Mouse (Mus musculus): ENCODE results near the gene Hoxc4. TPM values are rescaled to one million over a fixed set of nuclear protein-coding genes. Genes with fewer than 3 reads are reported as not detected.
A peak's percentile ranks its signal among the peaks of the same experiment; 100 is the strongest.

The Hoxc4 gene
- polyA plus RNA-seq, 1 experiment from 2014 or later: 0.45 TPM

DNA sequence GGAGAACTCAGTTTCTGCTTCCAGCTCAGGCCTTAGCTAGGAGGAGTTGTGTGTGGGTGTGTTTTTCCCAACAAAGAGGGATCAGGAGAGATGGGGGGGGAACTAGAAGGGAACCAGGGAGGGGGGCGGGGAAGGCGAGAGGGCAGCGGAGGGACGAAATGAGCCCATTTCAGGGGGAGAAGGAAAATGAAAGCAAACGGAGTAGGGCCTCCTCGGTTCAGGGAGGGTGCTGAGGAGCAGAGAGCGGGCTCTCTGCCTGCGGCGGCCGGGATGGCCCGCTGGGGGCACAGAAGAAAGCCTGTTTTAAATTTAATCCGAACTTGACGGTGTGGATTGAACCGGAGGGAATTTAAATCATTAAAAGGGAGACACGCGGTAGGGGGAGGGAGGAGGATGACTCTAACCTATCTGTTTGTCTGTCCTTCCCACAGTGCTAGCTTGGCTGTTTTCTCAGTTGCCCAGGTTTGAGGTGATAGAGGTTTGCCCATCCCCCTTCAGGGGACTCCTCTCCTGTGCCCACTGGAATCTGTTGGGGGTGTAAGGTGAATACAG, 41.2 kb upstream of the Hoxc4 start:
- ATAC-seq (replicated peaks; ENCODE audit: extremely low read depth, insufficient read depth, low FRiP score): no peak
- 5% methylated on average over 16 of the region's 16 CpGs for WGBS
- peak overlapping the region; percentile 39 for H3K4me3 ChIP-seq (ENCODE audit: low read length)
- no peak overlapping the region for H3K27ac ChIP-seq (ENCODE audit: low read length)
- H3K36me3 ChIP-seq (ENCODE audit: control insufficient read depth, insufficient read depth): no peaks in the 10 kb centered on the region
- H3K27me3 ChIP-seq (ENCODE audit: control insufficient read depth, insufficient read depth, low read length): peaks cover 96% of the 10 kb centered on the region
- H3K9ac ChIP-seq (ENCODE audit: low read length): no peak overlapping the region; the same call in 1 of the 2 replicates
- H3K4me2 ChIP-seq (ENCODE audit: low read depth, low read length): peak overlapping the region; percentile 50
- no peaks in the 10 kb centered on the region for H3K9me3 ChIP-seq (replicated peaks; ENCODE audit: control insufficient read depth, low read length)
- peaks cover 7% of the 10 kb centered on the region for H3K4me1 ChIP-seq (ENCODE audit: control insufficient read depth, insufficient read depth, low read length)

DNA sequence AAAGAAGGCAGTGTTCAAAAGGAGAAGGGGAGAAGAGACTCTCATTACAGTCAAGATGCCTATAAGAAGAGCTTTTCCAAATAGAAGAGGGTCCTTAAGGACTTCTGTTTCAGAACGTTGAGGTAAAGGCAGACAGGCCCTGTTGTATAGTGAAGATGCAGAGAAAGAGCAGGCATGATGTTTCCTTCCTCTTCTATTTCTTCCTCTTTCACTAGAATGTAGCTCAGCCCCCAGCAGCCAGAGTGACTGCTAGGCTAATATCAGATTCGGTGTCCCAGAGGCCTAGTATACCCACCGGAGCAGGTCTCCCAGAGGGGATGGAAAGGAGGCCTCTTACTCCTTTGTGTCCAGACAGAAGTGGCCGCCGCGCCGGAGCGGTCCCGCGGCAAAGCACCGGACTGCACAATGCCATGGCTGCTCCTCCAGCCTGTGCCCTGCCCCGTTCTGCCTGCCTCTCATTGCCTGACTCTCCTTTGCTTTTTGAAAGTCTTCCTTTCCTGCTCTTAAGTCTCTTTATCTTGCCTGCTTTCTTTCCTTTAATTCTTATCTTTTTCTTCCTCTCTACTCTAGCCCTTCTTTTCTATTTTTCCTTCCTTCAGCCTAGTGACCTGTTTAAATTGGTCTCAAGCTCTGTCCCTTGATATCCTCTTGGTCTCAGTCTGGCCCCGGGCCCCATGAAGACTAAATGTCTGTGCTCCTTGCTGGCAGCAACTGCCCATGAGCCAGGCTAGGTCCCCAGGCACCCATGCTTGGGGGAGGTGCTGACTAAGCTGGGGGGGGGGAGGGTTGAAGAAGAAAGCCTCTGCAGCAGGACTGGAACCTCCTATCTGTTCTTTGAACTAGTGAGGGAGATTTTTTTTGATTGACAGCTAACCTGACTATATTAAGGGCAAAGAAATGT, 39.9 kb upstream of the Hoxc4 start:
- no peak for ATAC-seq (replicated peaks; ENCODE audit: extremely low read depth, insufficient read depth, low FRiP score)
- H3K27me3 ChIP-seq (ENCODE audit: control insufficient read depth, insufficient read depth, low read length): peaks cover 95% of the 10 kb centered on the region
- WGBS: 5% methylated on average over 13 of the region's 13 CpGs

DNA sequence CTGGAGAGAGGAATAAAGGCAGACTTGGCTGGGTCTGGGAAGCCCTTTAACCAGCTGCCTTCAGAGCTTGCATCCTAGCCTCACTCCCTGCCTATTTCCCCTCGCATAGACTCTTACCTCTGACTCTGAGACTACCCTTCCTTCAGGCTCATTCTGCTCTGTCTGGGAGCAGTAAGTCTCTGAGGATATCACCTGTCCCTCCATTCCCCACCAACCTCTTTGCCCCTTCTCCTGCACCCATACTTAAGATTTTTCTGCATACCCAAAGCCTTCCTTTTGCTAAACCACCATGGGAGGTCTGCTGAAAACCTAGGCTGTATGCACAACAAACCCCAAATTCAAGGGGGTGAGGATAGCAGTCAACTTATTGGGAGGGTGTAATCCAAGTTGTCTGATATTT, 38.8 kb upstream of the Hoxc4 start:
- H3K9me3 ChIP-seq (replicated peaks; ENCODE audit: control insufficient read depth, low read length): no peaks in the 10 kb centered on the region
- 16% methylated on average over 1 of the region's 1 CpGs for WGBS
- H3K36me3 ChIP-seq (ENCODE audit: control insufficient read depth, insufficient read depth): no peaks in the 10 kb centered on the region
- no peak overlapping the region for H3K27ac ChIP-seq (ENCODE audit: low read length)
- peaks cover 7% of the 10 kb centered on the region for H3K4me1 ChIP-seq (ENCODE audit: control insufficient read depth, insufficient read depth, low read length)
- no peak overlapping the region for H3K4me3 ChIP-seq (ENCODE audit: low read length)
- peaks cover 93% of the 10 kb centered on the region for H3K27me3 ChIP-seq (ENCODE audit: control insufficient read depth, insufficient read depth, low read length)
- ATAC-seq (replicated peaks; ENCODE audit: extremely low read depth, insufficient read depth, low FRiP score): no peak
- H3K4me2 ChIP-seq (ENCODE audit: low read depth, low read length): no peak overlapping the region
- no peak overlapping the region for H3K9ac ChIP-seq (ENCODE audit: low read length)

More for the DNA sequence above, 39.9 kb upstream of the Hoxc4 start:
- Histone ChIP-seq H3K27ac (ENCODE audit: low read length) (no peak overlapping the region), H3K9ac (ENCODE audit: low read length) (no peak overlapping the region), H3K4me1 (ENCODE audit: control insufficient read depth, insufficient read depth, low read length) (peaks cover 7% of the 10 kb centered on the region), H3K4me3 (ENCODE audit: low read length) (no peak overlapping the region), H3K36me3 (ENCODE audit: control insufficient read depth, insufficient read depth) (no peaks in the 10 kb centered on the region), H3K9me3 (replicated peaks; ENCODE audit: control insufficient read depth, low read length) (no peaks in the 10 kb centered on the region), H3K4me2 (ENCODE audit: low read depth, low read length) (no peak overlapping the region)

DNA sequence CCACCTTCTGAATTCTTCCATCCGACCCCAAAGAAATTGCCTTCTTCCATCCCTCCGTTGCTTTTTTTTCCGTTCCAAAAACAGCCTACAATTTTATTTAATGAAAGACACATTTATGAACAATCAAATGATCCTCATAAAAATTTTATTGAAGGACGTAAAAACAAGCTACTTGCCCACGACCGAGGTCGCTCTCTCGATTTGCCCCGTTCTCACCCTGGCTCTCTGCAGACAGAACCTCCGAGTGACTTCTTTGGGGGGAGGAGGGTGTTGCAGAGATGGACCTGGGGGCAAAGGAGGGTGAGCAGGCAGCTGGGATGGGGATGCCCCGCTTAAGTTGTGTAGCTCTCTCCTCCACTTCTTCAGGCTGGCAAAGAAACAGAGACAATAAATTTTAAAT, 38.4 kb upstream of the Hoxc4 start:
- Histone ChIP-seq H3K27me3 (ENCODE audit: control insufficient read depth, insufficient read depth, low read length) (peaks cover 93% of the 10 kb centered on the region), H3K4me3 (ENCODE audit: low read length) (no peak overlapping the region), H3K36me3 (ENCODE audit: control insufficient read depth, insufficient read depth) (no peaks in the 10 kb centered on the region), H3K9ac (ENCODE audit: low read length) (no peak overlapping the region), H3K4me2 (ENCODE audit: low read depth, low read length) (no peak overlapping the region), H3K9me3 (replicated peaks; ENCODE audit: control insufficient read depth, low read length) (no peaks in the 10 kb centered on the region), H3K4me1 (ENCODE audit: control insufficient read depth, insufficient read depth, low read length) (peaks cover 7% of the 10 kb centered on the region), H3K27ac (ENCODE audit: low read length) (no peak overlapping the region)
- 5% methylated on average over 11 of the region's 11 CpGs for WGBS
- no peak for ATAC-seq (replicated peaks; ENCODE audit: extremely low read depth, insufficient read depth, low FRiP score)

DNA sequence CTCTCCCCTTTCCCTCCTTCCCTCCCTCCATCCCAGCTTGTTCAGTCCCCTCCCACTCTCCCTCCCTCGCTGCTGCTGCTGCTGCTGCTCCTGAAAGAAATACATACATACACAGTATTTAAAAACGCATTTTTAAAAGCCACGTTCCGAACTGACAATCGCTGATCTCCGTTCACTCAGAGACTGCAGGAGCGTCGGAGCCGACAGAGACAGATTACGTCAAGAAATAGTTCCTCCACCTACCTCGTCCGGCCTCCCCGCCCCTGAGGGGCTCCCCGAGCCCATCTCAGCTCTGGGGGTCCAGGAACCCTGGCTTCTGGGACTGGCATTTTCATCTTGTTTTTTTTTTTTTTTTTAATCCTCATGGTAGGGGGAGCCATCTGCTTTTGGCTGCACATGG, 37.8 kb upstream of the Hoxc4 start:
- peaks cover 7% of the 10 kb centered on the region for H3K4me1 ChIP-seq (ENCODE audit: control insufficient read depth, insufficient read depth, low read length)
- H3K27me3 ChIP-seq (ENCODE audit: control insufficient read depth, insufficient read depth, low read length): peaks cover 93% of the 10 kb centered on the region
- H3K9ac ChIP-seq (ENCODE audit: low read length): no peak overlapping the region
- no peak for ATAC-seq (replicated peaks; ENCODE audit: extremely low read depth, insufficient read depth, low FRiP score)
- no peaks in the 10 kb centered on the region for H3K9me3 ChIP-seq (replicated peaks; ENCODE audit: control insufficient read depth, low read length)
- no peak overlapping the region for H3K4me3 ChIP-seq (ENCODE audit: low read length)
- H3K27ac ChIP-seq (ENCODE audit: low read length): no peak overlapping the region
- no peaks in the 10 kb centered on the region for H3K36me3 ChIP-seq (ENCODE audit: control insufficient read depth, insufficient read depth)
- WGBS: 1% methylated on average over 14 of the region's 14 CpGs
- 0 out of 2 replicates have a peak overlapping the region, but pooled peaks have one; percentile 46 for H3K4me2 ChIP-seq (ENCODE audit: low read depth, low read length)

DNA sequence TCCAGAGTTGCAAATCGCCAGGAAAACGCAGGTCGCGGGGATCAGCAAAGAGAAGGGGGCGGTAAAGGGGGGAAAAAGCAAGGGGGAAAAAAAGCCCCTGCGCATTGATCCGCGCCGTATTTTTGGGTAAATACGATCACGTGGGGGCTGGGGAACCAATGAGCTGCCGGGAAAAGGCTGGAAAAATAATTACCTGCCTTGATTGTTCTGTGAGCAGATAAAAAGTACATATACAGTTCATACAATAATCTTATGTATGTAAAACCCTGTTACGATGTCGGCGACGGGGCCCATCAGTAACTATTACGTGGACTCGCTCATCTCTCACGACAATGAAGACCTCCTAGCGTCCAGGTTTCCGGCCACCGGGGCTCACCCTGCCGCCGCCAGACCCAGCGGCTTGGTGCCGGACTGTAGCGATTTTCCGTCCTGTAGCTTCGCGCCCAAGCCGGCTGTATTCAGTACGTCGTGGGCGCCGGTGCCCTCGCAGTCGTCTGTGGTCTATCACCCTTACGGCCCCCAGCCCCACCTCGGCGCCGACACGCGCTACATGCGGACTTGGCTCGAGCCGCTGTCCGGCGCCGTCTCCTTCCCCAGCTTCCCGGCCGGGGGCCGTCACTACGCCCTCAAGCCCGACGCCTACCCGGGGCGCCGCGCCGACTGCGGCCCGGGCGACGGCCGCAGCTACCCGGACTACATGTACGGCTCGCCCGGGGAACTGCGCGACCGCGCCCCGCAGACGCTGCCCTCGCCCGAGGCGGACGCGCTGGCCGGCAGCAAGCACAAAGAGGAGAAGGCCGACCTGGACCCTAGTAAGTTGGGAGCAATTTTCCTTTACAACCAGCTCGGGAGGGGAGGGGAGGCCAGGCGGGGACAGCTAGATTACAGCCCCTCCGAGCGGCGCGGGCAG, 37.1 kb upstream of the Hoxc4 start:
- peak overlapping the region; percentile 46 for H3K4me2 ChIP-seq (ENCODE audit: low read depth, low read length)
- no peak for ATAC-seq (replicated peaks; ENCODE audit: extremely low read depth, insufficient read depth, low FRiP score)
- no peaks in the 10 kb centered on the region for H3K36me3 ChIP-seq (ENCODE audit: control insufficient read depth, insufficient read depth)
- under 1% methylated on average over 88 of the region's 88 CpGs for WGBS
- peaks cover 7% of the 10 kb centered on the region for H3K4me1 ChIP-seq (ENCODE audit: control insufficient read depth, insufficient read depth, low read length)
- peaks cover 93% of the 10 kb centered on the region for H3K27me3 ChIP-seq (ENCODE audit: control insufficient read depth, insufficient read depth, low read length)
- H3K4me3 ChIP-seq (ENCODE audit: low read length): peak overlapping the region; percentile 29
- no peaks in the 10 kb centered on the region for H3K9me3 ChIP-seq (replicated peaks; ENCODE audit: control insufficient read depth, low read length)
- no peak overlapping the region for H3K27ac ChIP-seq (ENCODE audit: low read length)
- no peak overlapping the region for H3K9ac ChIP-seq (ENCODE audit: low read length)

DNA sequence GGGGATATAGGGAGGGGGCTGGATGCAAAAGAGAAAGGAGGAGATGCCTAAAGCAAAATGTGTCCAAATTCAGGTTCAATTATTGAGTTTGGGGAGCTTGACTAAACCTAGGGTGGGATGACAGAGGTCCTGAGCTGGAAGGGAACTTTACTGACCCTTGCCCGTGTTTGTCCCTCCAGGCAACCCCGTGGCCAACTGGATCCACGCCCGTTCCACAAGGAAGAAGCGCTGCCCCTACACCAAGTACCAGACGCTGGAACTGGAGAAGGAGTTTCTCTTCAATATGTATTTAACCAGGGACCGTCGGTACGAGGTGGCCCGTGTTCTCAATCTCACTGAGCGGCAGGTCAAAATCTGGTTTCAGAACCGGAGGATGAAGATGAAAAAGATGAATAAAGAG, 35.0 kb upstream of the Hoxc4 start:
- Histone ChIP-seq H3K9me3 (replicated peaks; ENCODE audit: control insufficient read depth, low read length) (no peaks in the 10 kb centered on the region), H3K4me3 (ENCODE audit: low read length) (no peak overlapping the region), H3K4me2 (ENCODE audit: low read depth, low read length) (no peak overlapping the region), H3K36me3 (ENCODE audit: control insufficient read depth, insufficient read depth) (no peaks in the 10 kb centered on the region), H3K27ac (ENCODE audit: low read length) (no peak overlapping the region), H3K4me1 (ENCODE audit: control insufficient read depth, insufficient read depth, low read length) (peaks cover 7% of the 10 kb centered on the region), H3K9ac (ENCODE audit: low read length) (no peak overlapping the region), H3K27me3 (ENCODE audit: control insufficient read depth, insufficient read depth, low read length) (peaks cover 92% of the 10 kb centered on the region)
- ATAC-seq (replicated peaks; ENCODE audit: extremely low read depth, insufficient read depth, low FRiP score): no peak
- 2% methylated on average over 12 of the region's 12 CpGs for WGBS

DNA sequence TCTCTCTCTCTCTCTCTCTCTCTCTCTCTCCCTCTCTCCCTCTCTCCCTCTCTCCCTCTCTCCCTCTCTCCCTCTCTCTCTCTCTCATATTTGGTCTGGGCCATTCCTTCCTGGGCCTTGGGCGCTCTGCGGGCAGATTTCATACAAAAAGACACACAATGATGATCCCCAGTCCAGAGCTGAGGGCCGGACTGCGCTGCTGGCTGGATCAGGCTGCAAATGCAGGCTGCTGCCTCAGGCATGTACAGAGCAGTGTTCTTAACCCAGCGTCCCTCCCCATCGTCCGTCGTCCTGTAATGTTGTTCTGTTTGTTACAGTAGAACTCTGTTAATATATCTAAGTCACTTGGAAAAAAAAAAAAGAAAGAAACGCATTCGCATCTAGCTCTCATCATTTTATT, 34.2 kb upstream of the Hoxc4 start:
- Histone ChIP-seq H3K36me3 (ENCODE audit: control insufficient read depth, insufficient read depth) (no peaks in the 10 kb centered on the region), H3K9ac (ENCODE audit: low read length) (no peak overlapping the region), H3K27ac (ENCODE audit: low read length) (no peak overlapping the region), H3K4me2 (ENCODE audit: low read depth, low read length) (no peak overlapping the region), H3K9me3 (replicated peaks; ENCODE audit: control insufficient read depth, low read length) (no peaks in the 10 kb centered on the region), H3K27me3 (ENCODE audit: control insufficient read depth, insufficient read depth, low read length) (peaks cover 92% of the 10 kb centered on the region), H3K4me3 (ENCODE audit: low read length) (no peak overlapping the region), H3K4me1 (ENCODE audit: control insufficient read depth, insufficient read depth, low read length) (peaks cover 7% of the 10 kb centered on the region)
- no peak for ATAC-seq (replicated peaks; ENCODE audit: extremely low read depth, insufficient read depth, low FRiP score)
- WGBS: 4% methylated on average over 10 of the region's 10 CpGs
